Mouse (Mus musculus): ENCODE results near the gene Kbtbd6.
"Not testable (repeated sequence)": the region's sequence is repeated elsewhere in the genome, so short reads cannot be mapped to it uniquely, and the experiment has no call there.

Gene Kbtbd6

DNA sequence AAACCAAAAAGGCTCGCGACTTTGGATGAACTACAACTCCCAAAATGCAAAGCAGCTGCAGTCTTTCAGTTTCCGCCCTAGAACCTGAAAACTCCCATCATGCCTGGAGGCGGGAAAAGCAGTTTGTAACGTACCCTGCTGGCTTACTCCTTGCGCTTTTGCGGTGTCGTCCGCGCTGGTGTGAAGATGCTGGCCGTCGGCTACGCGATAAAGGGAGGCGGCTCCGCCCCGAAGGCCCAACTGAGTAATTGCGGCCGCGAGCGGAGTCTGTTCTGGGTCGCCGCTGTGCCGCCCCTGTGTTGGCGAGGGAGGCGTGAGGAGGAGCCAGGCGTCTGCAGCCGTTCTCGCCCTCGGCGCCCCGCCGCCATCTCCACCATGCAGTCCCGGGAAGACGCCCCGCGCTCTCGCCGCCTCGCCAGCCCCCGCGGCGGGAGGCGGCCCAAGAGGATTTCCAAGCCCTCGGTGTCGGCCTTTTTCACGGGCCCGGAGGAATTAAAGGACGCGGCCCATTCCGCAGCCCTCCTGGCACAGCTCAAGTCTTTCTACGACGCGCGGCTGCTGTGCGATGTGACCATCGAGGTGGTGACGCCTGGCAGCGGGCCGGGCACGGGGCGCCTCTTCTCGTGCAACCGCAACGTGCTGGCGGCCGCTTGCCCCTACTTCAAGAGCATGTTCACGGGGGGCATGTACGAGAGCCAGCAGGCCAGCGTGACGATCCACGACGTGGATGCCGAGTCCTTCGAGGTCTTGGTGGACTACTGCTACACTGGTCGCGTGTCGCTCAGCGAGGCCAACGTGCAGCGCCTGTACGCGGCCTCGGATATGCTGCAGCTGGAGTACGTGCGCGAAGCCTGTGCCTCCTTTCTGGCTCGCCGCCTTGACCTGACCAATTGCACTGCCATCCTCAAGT lies at the start of gene Kbtbd6:
Gene Kbtbd6 (plus strand): TSS at position 155 of the 910 bp plus-strand sequence.
- peak; percentile 75 to 81 for DNase-seq

DNA sequence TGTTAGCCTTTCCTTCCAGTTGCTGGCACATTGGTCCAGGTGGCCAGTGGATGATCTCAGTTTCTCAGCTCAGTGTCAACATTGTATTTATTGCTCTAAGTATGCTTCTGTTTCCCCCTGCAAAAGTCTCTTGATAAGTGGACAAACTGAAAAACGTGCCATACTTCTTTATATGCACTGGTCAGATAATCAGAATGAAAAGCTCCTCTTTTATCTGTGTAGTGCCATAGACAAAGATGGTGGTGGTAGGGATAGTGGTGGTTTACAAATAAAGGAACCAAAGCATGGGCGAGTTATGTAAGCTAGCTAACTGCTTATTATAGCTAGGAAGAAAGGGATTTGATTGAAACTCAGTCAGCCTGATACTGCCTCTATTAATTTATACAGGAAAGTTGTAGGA lies 44.0 kb upstream of the Kbtbd6 start:
- no peak for DNase-seq

DNA sequence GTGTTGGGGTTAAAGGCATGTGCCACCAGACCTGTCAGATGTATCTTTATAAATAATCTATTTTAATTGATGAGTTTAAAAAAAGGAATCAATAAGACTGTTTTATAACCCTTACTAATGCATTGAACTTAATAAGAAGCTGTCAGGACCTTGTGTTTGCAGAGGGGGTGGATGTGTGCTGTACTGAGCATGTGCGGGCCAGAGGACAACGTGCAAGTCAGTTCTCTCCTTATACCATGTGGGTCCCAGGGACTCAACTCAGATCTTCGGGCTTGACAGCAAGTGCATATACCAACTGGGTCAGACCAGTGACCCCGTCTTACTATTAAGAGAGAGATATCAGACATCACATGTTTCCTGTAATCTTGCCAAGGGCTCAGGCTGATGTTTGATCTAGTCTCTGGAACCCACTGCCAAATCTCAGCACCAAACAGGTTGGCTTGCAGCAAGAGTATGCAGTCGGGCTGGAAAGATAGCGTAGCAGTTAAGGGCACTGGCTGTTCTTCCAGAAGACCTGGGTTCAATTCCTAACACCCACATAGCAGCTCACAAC lies 42.3 kb upstream of the Kbtbd6 start:
- DNase-seq, result no peak

DNA sequence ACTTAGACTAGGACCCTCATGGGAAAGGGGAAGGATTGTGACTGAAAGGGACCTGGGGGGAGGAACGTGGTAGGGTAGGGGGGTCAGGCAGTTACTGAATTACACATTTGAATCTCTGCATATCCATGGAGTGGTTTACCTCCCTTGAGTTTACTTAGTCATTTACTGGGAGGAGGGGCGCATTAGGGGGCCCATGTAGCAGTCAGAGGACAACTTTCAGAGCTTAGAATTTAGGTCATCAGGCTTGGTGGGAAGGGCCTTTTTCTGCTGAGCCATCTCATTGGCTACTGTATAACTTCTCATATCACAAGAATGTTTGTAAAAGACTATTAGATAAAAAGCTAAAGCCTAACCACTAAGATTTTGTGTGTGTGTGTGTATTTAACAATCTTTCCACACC lies 41.0 kb upstream of the Kbtbd6 start:
- DNase-seq, result no peak

DNA sequence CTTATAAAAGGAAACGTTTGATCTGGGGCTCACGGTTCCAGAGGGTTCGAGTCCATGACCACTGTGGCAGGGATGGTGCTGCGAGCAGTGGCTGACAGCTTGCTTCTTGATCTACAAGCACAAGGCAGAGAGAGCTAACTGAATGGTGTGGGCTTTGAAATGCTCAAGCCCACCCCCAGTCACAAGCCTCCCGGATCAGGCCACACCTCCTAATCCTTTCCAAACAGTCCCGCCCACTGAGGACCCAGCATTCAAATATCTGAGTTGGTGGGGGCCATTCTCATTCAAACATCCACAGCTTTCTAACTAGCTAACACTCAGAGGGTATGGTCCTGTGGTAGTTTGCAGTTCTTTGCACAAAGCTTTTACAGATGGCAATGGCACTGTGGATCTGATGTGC lies 38.5 kb upstream of the Kbtbd6 start:
- DNase-seq, result no peak

DNA sequence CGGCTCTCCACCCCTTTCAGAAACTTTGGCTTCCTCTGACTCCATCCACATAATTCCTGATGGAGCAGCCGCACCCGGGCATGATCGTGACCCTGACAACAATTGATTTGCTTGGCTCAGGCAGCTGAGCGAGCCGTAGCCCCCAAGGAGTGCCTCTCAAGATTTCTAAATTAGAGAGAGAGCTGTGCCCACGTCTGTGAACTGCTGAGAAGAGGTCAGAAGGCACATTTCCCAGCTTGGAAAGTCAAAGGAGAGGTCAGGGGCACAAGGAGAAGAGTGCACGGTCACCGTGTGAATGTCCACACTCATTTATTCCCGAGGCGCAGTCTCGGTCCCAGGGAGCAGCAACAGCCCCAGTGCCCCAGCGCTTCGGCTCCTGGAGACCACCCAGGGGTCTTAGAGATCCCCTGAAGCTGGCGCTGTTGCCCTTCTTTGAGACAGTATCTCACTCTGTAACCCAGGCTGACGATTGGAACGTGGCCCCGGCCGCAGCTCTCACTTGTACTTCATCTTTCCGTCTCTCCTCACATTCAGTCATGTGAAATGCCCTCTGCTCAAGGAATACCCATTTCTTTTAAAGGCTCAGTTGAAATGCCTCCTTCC lies 31.5 kb upstream of the Kbtbd6 start:
- no peak for DNase-seq

DNA sequence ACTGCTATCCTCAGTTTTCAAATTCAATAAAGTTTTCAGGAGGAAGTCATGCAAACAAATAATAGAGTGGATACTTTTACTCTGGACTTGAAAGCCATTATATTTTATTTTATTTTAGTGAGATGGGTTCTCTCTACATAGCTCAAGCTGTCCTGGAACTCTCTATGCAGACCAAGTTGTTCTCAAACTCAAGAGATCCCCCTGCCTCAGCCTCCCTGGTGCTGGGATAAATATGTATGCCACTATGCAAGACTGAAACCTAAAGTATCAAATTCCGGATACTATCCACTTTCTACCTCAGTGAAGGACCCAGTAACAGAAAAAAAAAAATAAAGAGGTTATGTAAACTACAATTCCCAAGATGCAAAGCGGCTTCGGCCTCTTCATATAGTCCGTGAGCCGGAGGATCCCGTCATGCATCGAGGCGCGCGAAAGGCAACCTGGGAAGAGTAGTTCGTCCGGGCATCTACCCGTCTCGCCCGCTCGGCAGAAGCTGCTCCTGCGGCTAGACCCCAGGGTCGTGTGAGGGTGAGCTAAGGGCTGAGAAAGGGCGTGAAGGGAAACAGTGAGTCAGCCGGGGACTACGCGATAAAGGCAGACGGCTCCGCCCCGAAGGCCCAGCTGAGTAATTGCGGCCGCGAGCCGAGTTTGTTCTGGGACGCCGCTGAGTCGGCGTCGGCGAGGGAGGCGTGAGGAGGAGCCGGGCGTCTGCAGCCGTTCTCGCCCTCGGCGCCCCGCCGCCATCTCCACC lies 25.5 kb upstream of the Kbtbd6 start, which contains the start of gene Kbtbd7:
Gene Kbtbd7 (plus strand): TSS at position 533 of the 751 bp plus-strand sequence.
- peak; percentile 94 to 95 for DNase-seq

DNA sequence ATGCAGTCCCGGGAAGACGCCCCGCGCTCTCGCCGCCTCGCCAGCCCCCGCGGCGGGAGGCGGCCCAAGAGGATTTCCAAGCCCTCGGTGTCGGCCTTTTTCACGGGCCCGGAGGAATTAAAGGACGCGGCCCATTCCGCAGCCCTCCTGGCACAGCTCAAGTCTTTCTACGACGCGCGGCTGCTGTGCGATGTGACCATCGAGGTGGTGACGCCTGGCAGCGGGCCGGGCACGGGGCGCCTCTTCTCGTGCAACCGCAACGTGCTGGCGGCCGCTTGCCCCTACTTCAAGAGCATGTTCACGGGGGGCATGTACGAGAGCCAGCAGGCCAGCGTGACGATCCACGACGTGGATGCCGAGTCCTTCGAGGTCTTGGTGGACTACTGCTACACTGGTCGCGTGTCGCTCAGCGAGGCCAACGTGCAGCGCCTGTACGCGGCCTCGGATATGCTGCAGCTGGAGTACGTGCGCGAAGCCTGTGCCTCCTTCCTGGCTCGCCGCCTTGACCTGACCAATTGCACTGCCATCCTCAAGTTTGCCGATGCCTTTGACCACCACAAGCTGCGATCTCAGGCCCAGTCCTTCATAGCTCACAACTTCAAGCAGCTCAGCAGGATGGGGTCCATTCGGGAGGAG lies 24.8 kb upstream of the Kbtbd6 start:
- not testable (repeated sequence) for DNase-seq

DNA sequence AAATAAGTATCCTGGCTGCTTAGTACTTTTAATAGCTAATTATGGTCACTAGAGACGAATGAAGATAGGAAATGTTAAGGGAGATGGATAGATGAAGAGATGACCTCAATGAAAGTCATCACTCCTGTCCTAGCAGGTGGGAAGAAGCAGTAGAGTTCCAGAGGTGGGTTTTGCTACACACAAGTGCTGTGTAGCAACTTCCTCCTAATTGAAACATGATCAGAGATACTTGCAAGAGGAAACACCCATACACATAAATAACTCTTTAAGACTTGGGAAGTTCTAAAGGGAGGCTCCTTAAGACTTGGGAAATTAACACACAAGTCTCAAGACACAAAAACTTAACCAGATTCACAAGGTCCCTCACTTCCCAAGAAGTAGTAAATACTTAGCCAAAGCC lies 17.6 kb upstream of the Kbtbd6 start:
- DNase-seq, result no peak

DNA sequence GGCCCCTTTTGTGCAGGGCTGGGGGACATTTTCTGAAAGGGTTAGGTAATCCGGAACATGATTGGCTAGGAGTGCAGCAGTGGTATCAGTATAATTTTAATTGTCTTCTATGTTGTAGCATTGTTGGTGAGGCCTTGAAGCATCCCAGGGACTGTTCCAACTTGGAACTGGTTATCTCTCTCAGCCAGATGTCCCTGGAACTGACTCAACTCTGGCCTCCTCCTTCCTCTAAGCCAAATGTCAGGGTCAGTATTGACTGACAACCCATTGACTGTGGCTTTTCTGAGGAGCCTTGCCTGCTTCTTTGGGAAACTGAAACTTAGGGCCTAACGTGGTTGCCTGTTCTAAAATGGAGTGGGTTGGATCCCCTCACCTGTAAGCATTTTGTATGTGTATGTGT lies 11.0 kb upstream of the Kbtbd6 start:
- no peak for DNase-seq

DNA sequence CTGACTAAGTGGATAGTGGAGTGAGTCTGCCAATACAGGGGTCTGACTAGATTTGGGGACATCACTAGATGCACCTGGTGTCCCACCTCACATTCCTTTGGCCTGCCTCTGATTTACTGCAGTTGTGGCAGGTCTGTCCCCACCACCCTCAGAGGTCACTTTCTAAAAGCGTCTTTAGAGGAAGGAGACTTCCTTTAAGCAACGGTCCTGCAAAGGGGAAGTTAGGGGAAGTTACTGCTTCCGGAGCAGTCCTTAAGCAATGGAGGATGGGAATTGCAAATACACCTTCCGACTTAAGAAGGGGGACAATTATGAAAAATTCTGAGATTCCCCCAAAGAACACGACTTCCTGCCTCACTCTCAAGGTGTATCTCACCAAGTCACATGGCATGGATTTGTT lies 10.2 kb upstream of the Kbtbd6 start:
- no peak for DNase-seq

DNA sequence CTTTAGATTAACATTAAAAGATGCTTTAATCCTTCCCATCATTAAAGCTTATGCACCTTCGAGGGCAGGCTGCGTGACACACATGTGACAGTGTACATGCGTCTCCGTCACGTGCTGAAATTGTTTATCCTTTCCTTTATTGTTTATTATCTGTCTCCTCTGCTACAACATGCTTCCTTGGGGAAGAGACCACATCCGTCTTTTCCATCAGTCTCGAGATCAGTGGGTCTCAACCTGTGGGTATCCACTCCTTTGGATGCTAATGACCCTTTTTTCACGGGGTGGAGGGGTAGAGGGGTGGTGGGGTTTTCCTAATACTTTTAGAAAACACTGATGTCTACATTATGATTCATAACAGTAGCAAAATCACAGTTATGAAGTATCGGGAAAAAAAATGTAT lies 7.0 kb upstream of the Kbtbd6 start:
- no peak for DNase-seq

DNA sequence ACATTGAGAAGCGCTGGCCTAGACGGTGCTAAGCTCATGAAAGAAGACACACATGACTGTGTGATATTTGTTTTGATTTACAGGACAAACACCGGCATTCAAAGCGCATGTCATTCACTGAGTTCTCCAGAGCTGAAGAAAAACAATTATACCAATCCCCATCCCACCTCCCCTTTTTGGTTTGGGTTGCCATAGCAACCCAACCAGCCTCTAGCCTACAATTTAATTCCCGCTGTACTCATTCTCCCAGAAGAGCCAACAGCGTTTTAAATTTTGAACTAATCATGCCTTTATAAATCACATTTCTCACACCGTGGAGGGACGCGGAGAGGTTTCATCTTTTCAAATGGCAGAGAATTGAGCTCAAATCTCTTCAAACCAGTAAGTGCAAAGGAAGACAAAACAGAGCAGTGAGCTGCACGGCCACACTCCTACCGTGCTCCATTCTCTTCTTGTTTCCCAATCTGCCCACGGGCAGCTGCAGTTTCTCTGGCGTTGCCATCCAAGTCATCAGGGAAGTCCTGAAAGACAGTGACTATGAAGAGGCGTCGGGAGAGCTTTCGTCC lies 6.5 kb upstream of the Kbtbd6 start:
- DNase-seq, result no peak

DNA sequence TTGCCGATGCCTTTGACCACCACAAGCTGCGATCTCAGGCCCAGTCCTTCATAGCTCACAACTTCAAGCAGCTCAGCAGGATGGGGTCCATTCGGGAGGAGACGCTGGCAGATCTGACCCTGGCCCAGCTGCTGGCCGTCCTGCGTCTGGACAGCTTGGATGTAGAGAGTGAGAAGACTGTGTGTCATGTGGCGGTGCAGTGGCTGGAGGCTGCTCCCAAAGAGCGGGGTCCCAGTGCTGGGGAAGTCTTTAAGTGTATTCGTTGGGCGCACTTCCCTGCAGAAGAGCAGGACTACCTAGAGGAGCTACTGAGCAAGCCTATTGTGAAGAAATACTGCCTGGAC lies 928 bp downstream of the Kbtbd6 start:
- not testable (repeated sequence) for DNase-seq

DNA sequence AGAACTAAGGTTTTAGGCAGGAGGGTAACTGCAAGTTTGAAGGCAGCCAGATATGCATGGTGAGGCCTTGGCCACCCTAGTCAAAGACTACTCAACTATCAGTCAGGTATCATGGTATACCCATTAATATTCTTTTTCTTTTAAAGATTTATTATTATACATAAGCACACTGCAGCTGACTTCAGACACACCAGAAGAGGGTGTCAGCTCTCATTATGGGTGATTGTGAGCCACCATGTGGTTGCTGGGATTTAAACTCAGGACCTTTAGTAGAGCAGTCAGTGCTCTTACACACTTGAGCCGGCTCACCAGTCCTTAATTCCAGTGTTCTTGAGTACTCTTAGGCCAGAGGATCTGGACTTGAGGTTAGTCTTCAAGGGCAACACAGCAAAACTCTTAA lies 8.8 kb downstream of the Kbtbd6 start:
- DNase-seq, result no peak

DNA sequence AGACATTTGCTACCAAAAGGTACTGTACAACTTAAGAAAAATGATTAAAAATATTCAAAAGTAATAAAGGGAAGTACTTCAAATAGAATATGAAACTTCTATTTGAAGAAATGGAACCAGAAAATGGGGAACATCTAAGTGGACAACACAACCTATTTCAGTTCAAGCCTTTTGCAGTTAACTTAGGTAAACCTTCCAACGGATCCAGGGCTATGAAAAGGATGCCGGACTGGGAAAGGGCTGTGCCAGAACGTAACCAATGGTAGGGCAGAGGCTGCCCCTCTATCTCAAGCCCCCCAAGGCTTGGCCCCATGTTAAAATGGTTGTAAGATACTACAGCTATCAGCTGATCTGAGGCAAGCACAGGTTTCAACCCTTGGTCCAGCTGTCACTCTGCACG lies 9.4 kb downstream of the Kbtbd6 start:
- no peak for DNase-seq

DNA sequence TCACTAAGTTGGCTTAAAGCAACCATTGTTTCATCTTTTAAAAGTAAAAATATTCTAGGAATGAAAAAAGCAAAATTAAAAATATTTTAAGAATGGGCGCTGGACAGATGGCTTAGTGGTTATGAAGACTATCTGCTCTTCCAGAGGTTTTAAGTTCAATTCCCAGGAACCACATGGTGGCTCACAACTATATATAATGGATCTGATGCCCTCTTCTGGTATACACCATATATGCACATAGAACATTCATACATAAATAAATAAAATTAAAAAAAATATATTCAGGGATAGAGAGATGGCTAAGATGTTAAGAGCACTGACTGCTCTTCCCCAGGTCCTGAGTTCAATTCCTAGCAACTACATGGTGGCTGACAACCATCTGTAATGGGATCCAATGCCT lies 14.0 kb downstream of the Kbtbd6 start:
- no peak for DNase-seq

DNA sequence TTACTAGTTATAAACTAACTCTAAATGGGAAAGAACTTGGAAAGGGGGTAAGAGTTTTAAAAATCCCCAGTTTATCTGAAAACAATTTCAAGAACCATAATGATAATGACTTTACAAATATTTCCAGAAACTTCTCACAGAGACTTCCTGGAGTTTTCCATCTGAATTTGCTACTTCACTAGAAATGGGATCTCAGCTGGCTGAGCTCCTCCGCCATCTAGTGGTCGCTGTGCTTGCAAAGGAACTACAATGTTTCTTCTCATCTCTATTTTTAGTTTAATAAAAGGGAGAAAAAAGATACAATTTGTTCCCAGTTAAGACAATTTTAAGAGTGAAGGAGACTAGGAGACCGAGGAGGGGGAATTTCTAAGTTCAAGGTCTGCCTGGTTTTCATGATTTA lies 16.0 kb downstream of the Kbtbd6 start:
- peak in 1 of 2 experiments; percentile 68 for DNase-seq

DNA sequence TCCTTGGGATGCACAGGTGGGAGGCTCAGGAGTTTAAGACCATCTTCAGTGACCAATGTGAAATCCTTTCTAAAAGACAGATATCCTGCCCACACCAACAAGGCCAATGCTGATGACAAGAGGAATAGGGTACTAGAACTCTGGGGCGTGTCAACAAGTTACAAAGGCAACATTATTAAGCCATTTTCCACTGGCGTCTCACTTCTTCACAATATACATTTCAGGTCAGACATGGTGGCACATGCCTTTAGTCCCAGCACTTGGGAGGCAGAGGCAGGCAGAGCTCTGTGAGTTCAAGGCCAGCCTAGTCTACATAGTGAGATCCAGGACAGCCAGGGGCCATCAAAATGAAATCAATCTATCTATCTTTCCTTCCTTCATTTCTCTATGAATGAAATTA lies 21.7 kb downstream of the Kbtbd6 start:
- DNase-seq, result no peak

DNA sequence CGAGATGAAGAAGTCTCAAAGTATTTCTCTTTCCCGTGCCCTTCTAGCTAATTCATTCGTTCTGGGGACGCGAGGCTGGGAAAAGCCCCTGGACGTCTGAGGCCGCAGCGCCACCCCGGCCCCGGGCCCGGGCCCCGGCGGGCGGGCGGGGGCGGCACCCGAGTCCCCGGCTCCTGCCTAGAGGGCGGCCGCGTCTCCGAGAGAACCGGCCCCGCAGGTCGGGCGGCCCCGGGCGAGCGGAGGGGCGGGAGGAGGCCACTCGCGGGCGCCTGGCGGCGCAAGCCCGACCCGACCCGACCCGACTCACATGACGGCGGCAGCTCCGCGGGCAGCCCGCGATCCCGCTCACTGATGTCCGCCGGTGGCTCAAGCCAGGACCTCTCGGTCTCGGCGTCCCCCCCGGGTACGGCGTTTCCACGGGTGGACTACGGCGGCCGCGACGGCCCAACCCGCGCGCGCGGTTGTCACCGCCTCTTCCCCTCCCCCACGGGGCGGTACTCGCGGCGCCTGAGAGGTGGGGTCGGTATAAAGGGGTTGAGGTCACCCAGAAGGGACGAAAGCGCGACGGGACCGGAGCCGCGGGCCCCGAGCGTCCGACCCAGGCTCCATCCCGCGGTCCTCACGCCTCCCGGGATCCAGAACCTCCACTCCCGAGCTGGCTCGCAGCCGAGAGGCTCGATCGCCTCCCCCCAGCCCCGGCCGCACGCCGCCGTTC lies 29.1 kb downstream of the Kbtbd6 start, which contains the start of gene Elf1:
Gene Elf1 (plus strand): TSS at position 571 of the 715 bp plus-strand sequence.
- DNase-seq, result peak; percentile 94 to 96

DNA sequence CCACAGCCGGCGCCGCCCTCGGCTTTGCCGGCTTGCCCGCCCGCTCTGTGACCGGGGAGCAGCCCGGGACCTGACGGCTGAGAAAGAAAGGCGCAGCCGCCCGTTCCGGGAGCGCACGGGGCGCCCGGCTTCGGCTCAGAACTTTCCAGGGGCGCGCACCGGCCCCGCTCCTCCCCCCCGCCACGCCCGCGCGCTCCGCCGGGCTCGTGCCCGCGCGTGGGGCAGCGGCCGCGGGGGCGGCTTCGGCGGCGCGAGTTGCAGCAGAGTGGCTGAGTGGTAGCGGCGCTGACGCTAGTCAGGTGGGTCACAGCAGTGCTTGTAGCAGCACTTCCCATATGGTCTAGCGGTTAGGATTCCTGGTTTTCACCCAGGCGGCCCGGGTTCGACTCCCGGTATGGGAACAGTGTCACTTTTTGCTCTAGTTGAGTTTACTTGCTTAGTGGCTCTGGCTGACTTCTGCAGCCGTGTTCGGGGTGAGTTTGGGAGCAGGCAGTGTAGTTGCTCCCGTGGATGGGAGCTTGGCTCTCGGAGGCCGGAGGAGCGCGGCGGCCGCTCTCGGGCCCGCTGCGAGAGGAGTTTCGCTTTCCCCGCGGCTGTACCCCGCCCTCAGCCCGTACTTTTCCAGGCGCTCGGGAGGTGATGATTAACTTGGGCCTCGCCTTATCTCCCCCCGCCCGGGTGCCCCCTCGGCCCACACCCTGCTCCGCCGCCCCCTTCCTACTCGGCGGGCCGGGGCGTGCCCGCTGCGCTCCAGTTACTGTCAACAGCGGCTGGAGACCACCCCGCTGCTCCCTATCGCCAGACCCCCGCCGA lies 29.9 kb downstream of the Kbtbd6 start, which contains the start of gene Wbp4:
Gene Wbp4 (minus strand): TSS at position 182 of the 813 bp plus-strand sequence.
- peak; percentile 87 for DNase-seq

Data from kidney, adult 8-10 months (tissue).